Mouse (Mus musculus) R1 (cell line): Measurements from ENCODE around the gene Trp53.
A peak's percentile ranks its signal among the peaks of the same experiment; 100 is the strongest.
"Not testable (repeated sequence)": the region's sequence is repeated elsewhere in the genome, so short reads cannot be mapped to it uniquely, and the experiment has no call there.

Source experiments
- DNase-seq: peaks from one replicate; pipeline ENCODE4 v3.0.0-alpha.2; 2018; ENCODE audit warnings: low read depth, low spot score

Gene Trp53

DNA sequence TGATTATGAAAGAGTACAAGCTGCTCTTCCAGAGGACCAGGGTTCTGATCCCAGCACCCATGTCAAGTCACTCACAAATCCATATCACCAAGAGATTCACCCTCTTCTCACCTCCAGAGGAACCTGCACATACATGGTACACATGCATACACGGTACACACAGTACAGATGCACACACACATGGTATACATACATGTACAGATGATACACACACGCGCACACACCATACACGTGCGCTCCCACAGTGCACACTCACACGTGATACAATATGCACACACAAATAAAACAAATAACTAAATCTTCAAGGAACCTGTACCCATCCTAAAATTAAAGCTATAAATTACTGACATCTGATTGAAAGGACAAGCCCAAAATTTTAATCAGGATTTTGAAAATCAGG lies 14.7 kb downstream of the Trp53 start:
- no peak for DNase-seq

DNA sequence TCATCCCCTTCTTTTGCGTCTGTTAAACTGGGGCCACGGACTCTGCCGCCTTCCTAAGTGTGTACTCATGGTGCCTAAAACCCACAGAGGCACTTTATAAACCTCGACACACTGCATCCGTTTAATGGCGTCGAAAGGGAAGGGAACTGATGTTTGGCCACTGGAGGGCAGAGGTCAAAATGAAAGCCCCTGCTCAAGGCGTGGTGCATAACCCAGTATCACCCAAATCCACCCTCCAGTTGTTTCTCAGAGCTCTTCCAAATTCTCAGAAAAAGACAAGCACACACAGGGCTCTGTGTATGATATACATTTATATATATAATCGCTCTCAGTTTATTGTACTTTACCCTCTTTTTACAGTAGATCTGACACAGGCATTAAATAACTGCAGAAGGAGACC lies 19.3 kb downstream of the Trp53 start:
- peak; percentile 45 for DNase-seq

DNA sequence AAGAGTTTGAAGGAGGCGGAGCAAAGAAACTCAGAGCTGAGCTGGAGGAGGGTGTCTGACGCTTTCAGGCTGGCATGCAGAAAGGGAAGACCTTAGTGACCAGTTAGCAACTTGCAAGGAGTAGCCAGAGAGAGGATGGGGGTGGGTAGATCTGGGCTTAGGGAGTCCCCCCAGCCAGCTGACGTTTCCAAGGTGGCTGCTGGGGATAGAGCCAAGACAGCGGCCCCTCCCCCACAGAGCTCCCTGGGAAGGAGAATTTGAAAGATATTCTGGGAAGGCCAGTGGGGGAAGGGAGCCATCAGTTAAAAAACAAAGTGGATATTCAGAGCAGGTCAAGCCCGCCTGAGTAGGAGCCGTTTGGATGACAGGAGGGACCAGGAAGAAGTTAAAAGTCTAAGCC lies 19.9 kb downstream of the Trp53 start:
- DNase-seq = peak; percentile 84

DNA sequence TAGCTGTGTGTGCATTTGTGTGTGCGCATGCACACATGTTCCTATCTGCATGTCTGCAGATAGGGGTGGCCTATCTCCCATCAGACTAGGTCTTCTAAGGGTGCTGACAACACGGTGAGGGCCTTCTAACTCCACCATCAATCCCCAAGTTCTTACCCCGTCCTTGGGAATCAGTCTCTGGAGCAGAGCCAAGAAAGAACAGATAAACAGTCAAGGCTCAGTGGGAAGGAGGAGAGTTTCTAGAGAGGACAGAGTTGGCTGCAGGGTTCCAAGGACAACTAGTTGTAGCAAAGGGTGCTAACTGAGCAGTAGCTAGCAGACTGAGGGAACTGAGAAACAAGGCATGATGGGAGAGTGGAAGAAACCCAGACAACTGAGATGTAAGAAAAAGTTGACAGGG lies 21.6 kb downstream of the Trp53 start:
- no peak for DNase-seq

DNA sequence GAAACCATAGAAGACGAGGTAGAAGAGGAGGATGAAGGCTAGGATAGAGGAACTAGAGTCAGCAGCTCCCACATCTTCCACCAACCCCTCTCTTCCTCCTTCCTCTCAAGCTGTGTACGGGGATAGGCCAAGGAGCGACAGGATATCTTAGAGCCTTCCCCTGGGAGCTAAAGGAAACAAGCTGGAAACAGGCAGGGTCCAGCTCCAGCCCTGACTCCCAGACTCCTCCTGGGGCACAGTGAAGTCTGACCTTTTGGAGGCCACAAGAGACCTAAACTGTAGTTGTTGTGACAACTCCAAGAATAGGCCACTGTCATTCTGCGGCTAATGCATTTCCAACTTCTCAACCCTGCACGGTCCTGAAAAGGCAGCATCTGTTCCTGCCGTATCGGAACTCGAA lies 23.4 kb downstream of the Trp53 start:
- DNase-seq = no peak

DNA sequence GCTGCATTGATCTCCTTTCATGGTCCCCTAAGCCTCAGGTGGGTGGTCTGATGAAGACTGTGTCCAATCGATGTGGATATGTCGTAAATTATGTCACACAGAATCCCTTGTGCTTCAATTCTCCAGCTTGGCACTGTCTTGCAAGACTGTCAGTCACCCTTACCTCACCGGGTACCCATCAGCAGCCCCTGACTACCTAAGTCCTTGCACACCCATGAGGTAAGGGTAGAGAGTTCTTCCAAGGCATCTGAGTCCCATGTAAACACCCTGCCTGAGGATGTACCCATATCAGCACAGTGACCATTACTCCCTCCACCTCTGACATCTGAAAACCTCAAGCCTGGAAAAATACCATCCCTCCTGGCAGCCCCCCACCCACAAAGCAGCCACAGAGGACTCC lies 24.2 kb downstream of the Trp53 start:
- no peak for DNase-seq

DNA sequence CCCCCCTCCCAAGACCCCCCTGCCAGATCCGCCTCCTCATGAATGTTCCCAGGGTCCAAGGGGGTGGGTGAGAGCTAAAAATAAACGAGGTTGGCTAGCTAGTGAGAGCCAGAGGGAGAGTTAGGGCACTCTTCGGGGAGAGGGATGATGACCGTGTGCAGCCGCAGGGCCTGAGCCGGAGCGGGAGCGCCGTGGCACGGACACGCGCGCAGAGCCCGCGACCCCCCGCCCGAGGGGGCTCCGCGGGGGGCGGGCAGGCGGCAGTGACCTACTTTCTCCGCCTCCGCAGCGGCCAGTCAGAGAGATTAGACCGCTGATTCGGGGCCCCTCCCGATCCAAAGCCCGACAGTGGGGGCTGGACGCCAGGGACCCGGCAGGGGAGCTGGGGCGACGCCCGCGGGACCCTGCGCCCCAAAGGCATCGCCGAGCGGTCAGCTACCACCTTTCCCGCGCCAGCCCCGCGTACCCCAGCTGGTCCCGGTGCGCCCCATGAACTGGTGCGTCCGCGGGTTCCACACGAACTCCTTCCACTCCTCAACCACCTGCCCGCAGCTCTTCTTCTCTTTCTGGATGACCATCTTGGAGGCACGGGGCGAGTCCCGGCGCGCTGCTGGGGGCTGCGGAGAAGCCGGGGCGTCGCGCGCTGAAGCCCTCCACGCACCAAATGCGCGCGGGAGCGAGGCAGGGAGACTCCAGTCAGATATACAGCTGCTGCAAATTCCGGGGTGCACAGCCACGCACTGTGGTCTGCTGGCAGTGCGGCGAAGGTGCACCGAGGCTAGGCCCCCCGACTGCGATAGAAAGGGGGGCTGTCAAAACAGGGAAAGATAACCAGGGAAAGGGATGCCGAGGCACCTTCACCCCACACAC lies 24.9 kb downstream of the Trp53 start:
- no peak for DNase-seq

DNA sequence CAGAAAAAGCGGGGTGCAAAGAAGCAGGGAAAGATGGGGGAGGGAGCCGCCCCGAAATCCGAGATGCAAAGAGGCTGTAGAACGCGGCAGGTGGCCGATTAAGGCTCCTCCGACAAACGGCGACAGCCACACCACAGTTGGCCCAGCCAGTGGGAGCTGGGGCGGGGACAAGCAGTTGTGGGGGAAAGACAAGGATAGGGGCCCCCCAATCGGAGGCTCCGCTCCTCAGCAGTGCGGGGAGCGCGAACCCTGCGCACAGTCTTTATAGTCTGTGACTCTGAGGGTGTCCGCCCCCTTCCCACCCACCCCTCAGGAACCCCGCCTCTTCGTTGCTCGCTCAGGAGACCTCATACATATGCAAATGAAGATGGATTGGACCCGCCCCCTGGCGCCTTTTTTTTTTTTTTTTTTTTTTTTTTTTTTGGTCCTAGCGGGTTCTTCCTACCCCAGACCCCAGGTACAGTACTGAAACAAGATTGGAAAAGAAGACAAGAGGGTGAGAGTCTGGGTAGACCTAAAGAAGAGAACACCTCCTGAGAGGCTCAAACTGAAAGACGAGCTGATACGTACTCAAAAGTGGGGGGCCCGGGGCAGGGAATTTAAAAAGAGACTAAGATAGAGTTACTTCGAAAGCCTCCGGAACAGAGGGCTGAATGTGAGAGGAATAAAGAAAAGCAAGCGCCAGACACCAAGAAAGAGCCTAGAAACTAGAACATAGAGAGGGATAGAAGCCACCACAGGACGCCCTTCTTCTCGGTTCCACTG lies 25.7 kb downstream of the Trp53 start, which contains the start of gene Atp1b2:
Gene Atp1b2 (minus strand): TSS at position 217 of the 765 bp plus-strand sequence.
- peak; percentile 92 for DNase-seq

DNA sequence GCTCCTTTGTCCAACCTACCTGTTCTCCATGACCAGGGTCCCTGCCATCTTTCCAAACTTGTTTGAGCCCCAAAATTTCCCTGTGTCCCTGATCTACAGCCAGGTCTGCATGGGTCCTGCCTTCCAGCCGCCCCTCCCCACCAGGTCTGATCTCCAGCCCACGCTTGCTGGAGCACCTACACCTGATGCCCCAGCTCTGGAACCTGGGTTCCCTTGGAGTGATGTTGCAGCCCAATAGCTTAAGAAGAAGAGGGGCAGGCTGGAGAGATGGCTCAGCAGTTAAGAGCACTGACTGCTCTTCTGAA lies 26.3 kb downstream of the Trp53 start:
- no peak for DNase-seq

DNA sequence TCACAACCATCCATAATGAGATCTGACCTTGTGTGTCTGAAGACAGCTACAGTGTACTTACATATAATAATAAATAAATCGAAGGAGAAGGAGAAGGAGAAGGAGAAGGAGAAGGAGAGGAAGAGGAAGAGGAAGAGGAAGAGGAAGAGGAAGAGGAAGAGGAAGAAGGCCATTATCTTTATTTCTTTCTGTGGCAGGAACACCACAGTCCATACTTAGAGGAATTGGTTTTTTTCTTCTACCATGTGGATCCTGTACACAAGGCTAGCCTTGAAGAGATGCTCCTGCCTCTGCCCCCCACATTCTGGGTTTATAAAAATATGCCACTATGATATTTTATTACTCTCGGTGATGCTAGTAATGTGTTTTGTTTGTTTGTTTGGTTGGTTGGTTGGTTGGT lies 26.7 kb downstream of the Trp53 start:
- DNase-seq = no peak

DNA sequence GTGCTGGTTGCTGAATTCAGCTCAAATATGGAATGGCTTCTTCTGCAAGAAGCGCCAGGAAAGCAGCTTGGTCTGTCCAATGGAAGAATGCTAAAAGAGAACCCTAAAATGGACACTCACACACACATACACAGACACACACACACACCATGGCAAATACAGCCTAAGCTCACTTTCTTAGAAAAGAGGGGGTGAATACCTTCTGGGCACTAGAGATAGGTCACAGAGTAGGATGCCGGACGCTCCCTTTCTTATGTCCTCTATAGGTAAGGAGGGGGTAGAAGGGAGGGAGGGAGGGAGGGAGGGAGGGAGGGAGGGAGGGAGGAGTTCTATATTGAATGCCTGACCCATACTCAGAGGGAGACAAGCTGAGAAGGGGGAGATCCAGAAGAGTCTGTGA lies 28.4 kb downstream of the Trp53 start:
- no peak for DNase-seq

DNA sequence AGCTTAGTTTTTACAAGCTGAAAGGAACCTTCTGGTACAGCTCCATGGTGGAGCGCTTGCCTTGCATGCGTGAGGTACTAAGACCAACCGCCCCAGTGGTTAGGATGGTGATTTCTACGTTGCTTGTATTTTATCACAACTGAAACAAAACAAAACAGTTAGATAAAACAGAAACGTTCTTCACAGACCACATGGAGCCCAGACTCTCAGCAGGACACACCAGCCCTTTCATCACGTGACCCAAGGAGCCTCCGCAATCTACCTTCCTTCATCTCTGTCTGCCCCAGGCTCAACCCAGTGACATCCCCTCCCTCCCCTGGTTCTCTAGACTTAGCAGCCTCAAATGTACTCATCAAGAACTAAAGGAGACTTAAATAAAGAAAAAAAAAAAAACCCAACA lies 29.3 kb downstream of the Trp53 start:
- no peak for DNase-seq

DNA sequence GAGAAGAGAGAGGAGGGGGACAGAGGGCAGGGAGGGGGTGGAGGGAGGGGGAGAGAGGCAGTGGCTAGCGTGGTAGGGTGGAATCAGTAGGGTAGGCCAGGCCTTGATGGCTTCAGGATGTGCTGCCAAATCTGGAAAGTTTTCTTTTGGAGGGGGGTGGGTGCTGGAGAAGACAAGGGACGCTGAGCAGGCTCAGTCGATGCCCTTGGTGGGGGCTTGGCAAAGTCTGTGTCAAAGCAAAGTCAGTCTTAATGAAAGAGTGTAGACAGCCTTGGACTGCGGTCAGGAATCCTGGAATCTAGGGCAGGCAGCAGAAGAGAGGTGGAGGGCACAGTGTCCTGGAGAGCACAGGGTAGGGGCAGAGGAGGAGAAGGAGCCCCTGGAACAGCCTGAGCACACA lies 30.7 kb downstream of the Trp53 start:
- DNase-seq = no peak

DNA sequence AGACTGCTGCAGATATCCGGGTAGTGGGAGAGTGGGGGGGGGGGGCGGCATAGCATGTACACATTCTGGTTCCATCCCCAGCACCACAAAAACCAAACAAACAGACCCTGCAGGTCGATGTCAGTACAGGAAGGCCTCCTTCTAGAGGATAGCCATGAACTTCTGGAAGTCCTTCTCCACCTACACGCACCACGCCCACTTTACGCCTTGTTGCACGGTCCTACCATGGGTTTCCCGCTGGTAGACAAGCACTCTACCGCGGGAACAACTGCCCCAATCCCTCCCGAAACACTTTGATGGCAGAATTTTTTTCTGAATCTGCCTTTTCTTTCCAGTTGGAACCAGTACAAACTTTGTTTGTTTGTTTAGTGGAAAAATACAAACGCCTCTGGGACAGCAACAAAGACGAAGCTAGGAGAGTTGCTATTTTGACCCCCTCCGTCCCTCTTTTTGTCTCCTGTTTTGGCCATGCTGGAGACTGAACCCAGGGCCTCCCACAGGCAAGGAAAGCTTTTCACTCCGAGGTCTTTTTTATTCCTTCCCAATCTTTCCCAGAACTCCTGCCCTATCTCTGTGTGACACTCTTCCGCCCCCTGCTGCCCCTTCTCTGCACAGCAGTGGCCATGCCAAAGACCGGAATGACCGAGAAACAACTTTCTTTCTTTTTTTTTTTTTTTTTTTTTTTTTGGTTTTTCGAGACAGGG lies 33.5 kb downstream of the Trp53 start:
- peak; percentile 88 for DNase-seq

DNA sequence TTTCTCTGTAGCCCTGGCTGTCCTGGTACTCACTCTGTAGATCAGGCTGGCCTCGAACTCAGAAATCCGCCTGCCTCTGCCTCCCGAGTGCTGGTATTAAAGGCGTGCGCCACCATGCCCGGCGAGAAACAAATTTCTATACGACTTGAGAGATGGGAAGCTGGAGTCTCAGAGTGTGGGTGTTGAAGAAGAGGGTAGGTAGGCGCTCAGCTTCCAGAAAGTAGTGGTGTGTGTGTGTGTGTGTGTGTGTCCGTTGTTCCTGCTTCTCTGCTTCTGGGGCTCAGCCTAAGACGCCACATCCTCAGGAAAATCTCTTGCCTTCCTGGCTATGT lies 34.1 kb downstream of the Trp53 start:
- DNase-seq = not testable (repeated sequence)

DNA sequence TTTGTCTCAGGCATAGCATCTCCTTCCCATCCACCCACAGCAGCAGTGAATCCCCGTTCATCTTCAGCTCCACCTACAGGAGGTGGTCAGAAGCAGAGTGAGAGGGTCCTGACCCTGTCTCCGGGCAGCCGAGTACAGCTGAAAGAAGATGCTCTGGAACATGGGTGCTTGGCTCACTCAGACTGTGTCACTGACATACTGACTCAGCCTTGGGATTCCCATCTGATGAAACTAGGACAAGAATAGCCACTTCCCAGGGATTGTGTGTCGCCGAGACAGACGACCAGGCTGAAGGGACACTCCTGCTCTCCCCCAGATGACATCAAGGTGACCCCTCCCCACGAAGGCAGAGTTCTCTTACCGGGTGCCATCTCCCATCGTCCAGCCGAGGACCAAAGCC lies 36.6 kb downstream of the Trp53 start:
- DNase-seq = no peak

DNA sequence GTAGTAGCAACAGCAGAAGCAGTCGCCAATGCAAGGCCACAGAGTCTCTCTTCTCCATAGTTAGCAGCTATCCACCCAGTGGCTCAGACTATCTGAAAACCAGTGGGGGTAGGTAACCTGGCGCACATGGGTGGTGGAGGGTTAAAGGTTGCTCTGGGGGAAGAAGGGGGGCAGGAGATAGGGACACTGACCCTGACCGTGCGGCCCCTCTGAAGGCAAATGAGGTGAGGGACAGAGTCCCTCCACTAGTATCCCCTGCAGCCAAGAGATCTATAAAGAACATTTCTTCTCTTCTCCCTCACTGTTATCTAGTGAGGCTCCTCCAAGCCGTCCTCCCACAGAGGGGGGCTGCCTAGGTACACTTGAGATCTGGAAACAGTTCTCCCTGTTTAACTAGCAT lies 37.6 kb downstream of the Trp53 start, which contains the start of gene Shbg:
Gene Shbg (minus strand): TSS at position 101 of the 400 bp plus-strand sequence.
- no peak for DNase-seq

DNA sequence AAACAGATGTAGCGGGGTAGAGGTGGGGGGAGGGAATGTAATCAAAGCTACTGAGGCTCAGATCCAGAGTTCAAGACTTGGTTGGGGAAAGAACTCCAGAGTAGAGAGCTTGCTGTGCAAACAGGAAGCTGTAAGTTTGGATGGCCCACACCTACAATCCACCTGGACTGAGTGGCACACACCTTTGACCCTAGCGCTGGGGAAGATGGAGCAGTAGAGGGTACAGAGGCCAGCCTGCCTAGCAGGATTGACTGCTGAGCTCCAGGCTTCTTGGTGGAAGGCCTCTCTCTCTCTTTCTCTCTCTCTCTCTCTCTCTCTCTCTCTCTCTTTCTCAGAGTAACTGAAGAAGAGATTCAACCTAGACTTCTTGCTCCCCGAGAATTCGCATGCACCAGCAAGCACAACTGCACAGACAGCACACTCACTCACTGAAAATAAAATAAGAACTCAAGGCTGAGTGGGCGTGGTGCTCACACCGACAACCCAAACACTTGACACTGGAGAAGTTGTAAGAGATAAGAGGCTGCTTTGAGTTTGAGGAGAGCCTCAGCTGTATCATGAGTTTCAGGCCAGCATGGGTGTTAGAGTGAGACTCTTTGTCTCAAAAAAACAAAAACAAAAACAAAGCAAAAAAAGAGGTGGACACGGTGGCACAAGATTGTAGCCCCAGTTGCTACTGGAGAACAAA lies 40.4 kb downstream of the Trp53 start:
- DNase-seq = no peak

DNA sequence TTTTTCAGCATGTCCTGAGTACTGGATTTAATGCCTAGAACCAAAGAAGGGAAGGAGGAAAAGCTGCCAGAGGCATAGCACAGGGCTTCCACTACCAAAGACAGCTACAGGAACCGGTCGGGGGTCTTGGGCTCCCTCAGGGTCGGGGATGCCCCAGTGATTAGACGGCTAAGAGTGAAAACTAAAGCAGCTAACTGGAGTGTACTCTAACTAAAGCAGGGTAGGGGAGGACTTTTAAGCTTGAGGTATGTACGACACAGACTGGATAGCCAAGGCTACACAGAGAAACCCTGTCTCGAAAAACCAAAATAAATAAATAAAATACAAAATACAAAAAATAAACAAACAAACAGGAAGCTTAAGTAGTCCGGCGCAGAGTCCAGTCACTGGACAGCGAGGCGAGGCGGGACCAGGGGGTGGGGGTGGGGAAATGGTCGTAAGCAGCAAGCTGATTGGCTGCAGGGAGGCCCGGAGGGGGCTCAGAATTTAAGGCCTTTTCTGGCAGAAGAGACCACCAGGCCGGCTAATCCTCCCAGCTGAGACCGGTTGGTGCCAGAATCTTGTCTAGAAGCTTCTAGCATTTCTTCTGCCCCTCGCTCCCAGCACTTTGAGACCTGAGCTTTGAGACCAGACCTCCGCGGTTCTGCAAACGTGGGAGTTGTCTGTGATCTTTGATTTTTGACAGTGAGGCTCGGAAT lies 41.6 kb downstream of the Trp53 start, which contains the start of gene Sat2:
Gene Sat2 (plus strand): TSS at position 454 of the 698 bp plus-strand sequence.
- peak; percentile 23 for DNase-seq

DNA sequence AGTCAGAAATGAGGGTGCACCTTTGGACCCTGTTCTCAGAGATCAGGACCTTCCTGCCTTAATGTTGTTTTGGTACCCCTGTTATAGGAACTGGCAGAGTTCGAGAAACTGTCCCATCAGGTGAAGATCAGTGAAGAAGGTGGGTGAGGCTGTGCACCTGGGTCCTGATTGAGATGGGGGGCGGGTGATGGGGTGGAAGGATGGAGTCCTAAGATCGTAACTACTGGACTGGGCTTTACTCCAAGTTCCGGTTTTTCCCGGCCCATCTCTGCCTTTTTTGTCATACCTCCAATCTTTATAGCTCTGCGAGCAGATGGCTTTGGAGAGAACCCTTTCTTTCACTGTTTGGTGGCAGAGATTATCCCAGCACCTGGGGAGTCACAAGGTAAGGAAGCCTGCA lies 42.2 kb downstream of the Trp53 start:
- DNase-seq = no peak

DNA sequence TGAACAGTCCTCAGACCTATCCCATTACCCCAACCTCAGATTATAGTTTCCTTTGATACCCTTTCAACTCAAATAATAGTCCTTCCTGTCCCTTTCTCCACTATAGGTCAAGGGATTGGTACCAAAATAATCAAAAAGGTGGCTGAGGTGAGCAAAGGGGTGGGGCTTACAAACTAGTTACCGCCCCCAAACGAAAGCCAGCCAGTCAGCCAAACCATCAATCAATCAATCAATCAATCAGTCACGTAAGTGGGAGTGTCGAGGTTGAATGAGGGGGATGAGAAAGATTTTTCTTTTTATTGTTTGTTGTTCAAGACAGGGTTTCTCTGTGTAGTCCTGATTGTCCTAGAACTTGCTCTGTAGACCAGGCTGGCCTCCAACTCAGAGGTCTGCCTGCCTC lies 42.8 kb downstream of the Trp53 start:
- peak; percentile 66 for DNase-seq
